Mouse (Mus musculus) layer of hippocampus, adult 2 months (tissue): ENCODE data around the gene Epor. TPM values are rescaled to one million over a fixed set of nuclear protein-coding genes. Genes with fewer than 3 reads are reported as not detected.
A peak's percentile ranks its signal among the peaks of the same experiment; 100 is the strongest.

Source experiments
- DNase-seq, 2 experiments: peaks; one replicate each; pipeline ENCODE4 v3.0.0; 2022; ENCODE audit warnings: low spot score in 2 of 2
- H3K27ac ChIP-seq: fragments of 200-600 bp; 2 replicates; pipeline ENCODE4 v1.8.1; 2022
- H3K4me3 ChIP-seq: fragments of 200-600 bp; 2 replicates; pipeline ENCODE4 v1.8.1; 2022; ENCODE audit warnings: mild to moderate bottlenecking
- CTCF ChIP-seq: fragments of 200-600 bp; conservative IDR thresholded peaks from 2 replicates; pipeline ENCODE4 v1.8.1; 2022; ENCODE audit warnings: antibody characterized with exemption, mild to moderate bottlenecking, moderate library complexity
- total RNA-seq, 2 experiments: library from RNA; stranded (reverse); gene quantifications; 2 replicates each; pipeline ENCODE4 v1.2.3; 2021

Epor gene
- total RNA-seq, 2 experiments from 2014 or later, result 7.8 to 9.1 TPM

DNA sequence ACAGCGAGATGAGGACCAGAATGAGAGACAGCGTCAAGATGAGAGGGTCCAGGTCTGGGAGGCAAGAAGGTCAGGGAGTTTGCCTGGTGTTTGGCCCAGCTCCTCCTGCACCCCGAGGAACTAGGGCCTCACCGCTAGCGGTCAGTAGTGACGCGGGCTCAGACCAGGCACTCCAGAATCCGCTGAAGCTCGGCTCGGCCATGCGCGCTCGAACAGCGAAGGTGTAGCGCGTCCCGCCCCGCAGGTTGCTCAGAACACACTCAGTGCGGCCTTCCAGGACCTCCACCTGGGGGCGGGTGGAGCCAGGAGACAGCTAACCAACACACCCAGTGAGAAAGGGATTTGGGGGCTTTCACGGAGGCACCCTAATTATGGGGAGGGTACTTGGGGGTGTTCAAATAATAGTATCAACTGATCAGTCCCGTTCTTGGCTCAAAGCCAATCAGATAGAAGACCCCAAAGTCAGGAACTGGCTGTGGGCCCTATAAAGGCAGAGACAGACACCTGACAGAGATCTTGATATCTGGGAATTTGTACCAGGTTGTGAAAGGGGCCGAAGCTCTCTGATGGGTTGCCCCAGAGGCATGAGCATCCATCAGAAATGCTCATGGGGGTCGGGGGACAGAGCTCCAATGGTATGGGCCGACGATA, 2.6 kb downstream of the Epor start:
- no peak for DNase-seq
- Histone ChIP-seq H3K27ac (peak overlapping the region; percentile 80; the same call in 1 of the 2 replicates), H3K4me3 (peak overlapping the region; percentile 61; the same call in 1 of the 2 replicates)
- no peak; the same call in 1 of the 2 replicates for TF ChIP-seq CTCF

DNA sequence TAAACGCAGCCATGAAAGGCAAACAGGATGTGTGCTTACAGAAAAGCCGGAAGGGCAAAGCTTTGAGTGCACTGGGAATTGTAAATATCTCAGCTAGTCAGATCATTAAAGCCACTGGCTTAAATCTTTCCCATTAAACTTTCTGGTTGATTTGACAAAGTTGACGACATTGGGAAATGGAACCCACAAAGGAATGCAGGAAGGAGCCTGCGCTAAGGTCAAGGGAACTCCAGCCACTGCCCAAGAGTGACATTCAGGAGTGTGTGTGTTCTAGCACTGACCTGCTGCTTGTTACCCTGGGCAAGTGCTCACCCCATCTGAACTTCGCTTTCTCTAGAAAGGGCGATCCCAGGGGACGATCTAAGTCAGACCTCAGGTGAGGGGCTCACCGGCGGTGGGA, 3.2 kb downstream of the Epor start:
- no peak for TF ChIP-seq CTCF
- no peak overlapping the region for H3K4me3 ChIP-seq
- DNase-seq, result no peak
- peak overlapping the region; percentile 62; the same call in 1 of the 2 replicates for H3K27ac ChIP-seq

DNA sequence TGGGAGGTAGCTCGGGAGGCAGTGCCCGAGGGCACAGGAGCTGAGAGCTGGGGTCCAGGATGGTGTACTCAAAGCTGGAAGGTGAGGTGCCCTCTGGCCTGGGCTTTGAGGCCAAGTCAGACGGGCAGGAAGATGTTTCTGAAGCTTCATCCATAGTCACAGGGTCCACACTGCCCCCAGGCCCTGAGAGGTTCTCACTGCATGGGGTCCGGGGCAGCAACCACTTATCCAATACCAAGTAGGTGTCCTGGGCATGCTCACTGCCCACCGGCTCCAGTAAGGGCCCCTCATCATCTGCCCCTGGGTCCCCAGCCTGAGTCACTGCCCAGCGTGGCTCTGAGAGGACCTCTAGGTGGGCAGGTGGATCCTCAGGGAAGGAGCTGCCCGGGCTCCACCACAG, 4.1 kb downstream of the Epor start:
- TF ChIP-seq CTCF, result no peak
- DNase-seq, result no peak
- Histone ChIP-seq H3K4me3 (no peak overlapping the region), H3K27ac (no peak overlapping the region)

DNA sequence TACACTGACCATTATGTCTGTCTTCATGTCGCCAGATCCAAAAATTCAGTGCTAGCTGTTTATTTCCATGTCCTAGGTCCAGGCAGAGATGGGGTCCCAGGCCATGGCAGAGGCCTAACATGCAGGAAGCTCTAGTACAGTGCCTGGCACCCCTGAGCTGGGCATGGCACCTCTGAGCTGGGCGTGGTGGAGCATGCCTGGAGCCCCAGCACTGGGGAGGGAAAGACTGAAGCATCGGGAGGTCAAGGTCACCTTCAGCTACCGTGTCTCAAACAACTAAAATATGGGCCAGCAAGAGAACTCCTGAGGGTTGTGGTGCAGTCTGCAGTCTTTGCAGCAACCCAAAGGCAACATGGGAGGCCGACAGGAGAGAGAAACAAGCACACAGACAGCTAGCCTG, 4.9 kb downstream of the Epor start:
- no peak for DNase-seq
- no peak overlapping the region for H3K27ac ChIP-seq
- no peak overlapping the region for H3K4me3 ChIP-seq
- no peak for TF ChIP-seq CTCF

DNA sequence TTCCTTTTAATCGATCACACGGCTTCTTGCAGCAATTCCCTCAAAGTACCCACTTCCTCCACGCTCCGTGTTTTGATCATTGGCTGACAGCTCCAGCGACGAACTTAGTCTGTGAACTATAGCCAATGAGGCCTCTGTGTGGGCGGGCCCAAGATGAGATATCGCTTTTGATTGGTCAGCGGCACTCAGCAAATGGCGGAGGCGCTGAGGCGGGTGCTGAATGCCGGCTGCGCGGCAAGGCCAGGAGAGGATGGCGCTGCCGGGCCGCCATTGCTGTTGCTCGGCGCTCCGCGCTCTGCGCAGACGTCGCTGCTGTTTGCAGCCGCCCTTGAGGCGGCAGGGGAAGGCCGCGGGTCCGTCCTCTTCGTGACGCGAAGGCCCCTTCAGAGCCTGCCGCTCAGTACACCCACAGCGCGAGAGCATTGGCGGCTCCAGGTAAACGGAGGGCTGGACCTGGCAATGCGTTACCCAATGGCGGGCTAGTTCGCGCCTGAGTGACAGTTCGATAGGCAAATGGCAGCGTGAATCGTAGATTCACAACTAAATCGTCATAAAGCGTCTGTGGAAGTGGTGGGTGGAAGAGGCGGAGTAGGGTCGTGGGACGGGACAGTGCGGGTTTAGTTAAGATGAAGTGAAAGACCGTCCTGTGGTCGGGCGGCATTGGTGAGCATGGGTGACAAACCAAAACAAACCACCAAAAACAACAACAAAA, 7.6 kb downstream of the Epor start, which contains the start of gene Swsap1:
Gene Swsap1, plus strand, starts transcription at position 186 of the 712 bp plus-strand sequence.
- DNase-seq, result peak; percentile 97 to 99
- TF ChIP-seq CTCF, result no peak; the same call in 1 of the 2 replicates
- Histone ChIP-seq H3K27ac (peak within 1 kb of the TSS; percentile 99), H3K4me3 (peak within 1 kb of the TSS; percentile 64)

DNA sequence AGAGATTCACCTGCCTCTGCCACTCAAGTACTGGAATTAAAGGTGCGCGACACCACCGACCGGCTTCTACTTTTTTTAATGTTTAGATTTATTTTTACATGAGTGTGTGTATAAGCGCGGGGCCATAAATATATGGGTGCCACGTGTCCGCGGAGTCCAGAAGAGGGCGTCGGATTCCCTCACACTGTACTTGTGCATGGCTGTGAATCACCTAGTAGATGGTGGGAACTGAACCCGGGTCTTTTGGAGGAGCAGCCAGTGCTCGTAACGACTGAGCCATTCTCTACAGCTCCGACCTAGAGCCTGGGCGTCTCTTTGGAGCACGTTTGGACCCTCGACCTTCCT, 8.1 kb downstream of the Epor start:
- peak overlapping the region; percentile 64 for H3K4me3 ChIP-seq
- H3K27ac ChIP-seq, result peak overlapping the region; percentile 99
- DNase-seq, result no peak
- TF ChIP-seq CTCF, result peak; percentile 56

DNA sequence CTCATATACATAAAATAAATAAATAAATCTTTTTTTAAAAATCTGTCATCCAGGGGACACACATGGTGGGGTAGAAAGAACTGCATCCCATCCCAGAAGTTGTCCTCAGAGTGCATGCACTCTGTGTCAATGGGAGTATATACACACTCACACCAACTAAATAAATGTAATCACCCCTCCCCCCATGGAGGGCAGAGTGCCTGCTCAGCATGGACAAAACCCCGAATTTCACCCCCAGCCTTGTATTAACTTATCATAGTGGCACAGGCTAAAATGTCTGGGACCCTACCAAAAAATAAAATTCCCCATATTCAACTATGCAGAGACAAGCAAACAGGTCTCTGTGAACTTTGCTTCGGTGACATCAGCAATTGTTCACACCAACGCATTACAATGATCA, 8.7 kb downstream of the Epor start:
- H3K4me3 ChIP-seq, result peak overlapping the region; percentile 64; the same call in 1 of the 2 replicates
- no peak for TF ChIP-seq CTCF
- no peak for DNase-seq
- peak overlapping the region; percentile 99; the same call in 1 of the 2 replicates for H3K27ac ChIP-seq

DNA sequence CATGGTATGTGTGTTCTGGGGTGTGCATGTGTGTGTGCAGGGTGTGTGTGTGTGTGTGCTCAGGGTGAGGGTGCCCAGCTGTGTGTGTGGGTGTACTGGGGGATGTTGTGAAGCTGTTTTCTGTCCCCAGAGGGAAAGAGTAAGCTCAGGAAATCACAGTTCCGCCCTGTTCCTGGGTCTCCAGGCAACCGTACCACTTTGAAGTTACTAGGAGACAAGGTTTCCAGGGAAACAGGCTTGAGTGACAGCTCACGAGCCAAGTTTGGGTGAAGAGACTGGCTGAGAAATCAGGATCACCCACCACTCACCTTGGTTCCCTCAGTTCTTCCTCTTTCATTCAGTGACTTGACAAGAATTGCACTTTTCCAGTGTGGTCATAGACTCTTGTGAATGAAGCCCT, 9.7 kb downstream of the Epor start:
- no peak for TF ChIP-seq CTCF
- peak overlapping the region; percentile 99 for H3K27ac ChIP-seq
- DNase-seq, result peak; percentile 59 to 82
- no peak overlapping the region for H3K4me3 ChIP-seq

DNA sequence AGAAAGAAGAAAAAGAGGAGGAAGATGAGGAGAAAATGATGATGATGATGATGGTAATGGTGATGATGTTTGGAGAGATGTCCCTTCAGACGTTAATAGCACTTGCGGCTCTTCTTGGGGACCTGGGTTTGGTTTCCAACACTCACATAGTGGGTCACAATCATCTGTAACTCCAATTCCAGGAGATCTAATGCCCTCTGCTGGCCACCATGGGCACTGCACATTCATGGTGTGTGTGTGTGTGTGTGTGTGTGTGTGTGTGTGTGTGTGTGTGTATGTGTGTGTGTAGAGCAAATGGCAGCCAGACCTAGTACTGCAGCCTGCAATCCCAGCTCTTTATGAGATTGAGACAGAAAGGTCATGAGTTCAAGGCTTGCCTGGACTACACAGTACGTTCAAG, 11.3 kb downstream of the Epor start:
- peak; percentile 37 for TF ChIP-seq CTCF

DNA sequence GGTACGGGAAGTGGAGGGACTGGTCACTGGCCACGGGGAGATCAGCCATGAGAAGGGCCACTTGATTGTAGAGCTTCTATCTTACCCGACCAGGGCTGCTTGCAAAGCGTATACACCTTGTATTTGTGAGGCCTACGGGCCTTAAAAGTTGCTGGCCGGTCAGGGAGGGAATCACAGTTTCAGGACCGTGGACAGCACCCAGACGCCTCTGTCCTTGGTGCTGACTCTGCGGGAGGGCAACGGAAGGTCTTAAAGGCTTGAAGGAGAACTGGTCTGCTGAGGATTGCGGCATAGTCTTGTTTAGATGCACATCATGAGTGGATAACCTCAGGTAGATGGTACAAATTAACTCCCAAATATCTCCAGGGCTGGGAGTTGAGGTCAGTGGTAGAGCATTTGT, 13.0 kb downstream of the Epor start:
- no peak overlapping the region for H3K27ac ChIP-seq
- DNase-seq, result no peak
- no peak overlapping the region for H3K4me3 ChIP-seq
- no peak for TF ChIP-seq CTCF

More for the DNA sequence above, 11.3 kb downstream of the Epor start:
- Histone ChIP-seq H3K27ac (peak overlapping the region; percentile 99; the same call in 1 of the 2 replicates), H3K4me3 (no peak overlapping the region)
- DNase-seq, result no peak

DNA sequence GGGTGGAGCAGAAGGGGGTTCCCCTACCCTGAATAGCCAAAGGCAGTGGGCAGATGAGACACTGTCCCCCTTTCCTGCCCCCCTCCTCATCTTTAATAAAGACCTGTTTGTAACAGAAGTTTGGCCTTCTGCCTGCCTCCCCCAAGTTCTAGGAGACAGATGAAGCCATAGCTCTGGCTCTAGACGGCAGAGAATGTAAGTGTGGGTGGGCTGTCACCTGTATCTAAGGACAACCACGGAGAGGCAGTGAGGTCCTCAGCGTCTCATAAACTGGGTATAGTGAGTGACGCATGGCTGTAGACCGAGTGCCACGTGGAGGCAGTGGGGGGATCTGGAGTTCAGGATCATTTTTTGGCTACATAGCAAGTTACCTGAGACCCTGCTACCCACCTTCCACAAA, 14.5 kb downstream of the Epor start:
- Histone ChIP-seq H3K27ac (peak overlapping the region; percentile 69), H3K4me3 (no peak overlapping the region)
- TF ChIP-seq CTCF, result no peak
- DNase-seq, result peak; percentile 46 to 55

DNA sequence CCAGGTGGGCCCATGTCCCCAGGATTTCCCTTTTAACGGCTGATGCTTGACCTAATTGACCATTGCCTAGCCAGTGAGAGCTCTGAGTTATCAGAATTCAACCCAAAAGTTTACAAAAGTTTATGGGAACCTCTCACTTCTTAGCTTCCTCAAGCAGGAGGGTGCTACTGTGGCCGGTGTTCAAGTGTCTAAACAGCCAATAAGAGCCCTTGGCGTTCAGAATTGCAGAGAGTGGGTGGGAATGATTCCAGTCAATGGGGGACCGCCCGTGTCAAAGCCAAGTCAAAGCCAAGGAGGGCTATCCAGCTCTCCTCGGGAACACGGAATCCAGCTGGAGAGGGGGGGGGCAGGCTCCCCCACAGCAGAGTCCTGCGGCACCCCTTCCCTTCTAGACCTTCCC, 15.2 kb downstream of the Epor start:
- Histone ChIP-seq H3K27ac (peak overlapping the region; percentile 69; the same call in 1 of the 2 replicates), H3K4me3 (no peak overlapping the region)
- TF ChIP-seq CTCF, result no peak
- no peak for DNase-seq

DNA sequence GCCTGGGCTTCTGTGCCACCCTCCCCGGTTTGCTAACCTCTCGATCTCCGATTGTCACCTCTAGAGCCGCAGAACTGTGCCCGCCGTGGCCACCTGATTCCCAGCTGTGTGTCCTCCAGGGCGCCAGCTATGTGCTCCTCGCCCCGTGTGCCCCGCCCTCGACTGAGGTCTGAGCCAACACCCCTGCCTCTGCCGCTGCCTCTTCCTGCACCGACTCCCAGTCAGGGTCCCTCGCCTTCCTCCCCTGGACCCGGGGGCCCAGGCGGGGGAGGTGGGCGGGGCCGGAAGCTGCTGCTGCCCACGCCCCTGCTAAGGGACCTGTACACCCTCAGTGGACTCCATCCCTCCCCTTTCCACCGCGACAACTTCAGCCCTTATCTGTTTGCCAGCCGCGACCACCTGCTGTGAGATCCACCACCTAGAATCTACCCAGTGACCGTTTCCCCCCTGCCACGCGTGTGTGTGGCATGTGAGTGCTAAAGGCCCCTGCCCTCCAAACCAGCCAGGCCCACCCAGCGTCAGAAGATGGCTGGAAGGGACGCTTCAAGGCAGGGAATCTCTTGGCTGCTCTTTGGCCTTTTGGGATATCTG, 15.7 kb downstream of the Epor start:
- Histone ChIP-seq H3K4me3 (no peak overlapping the region), H3K27ac (0 out of 2 replicates have a peak overlapping the region, but pooled peaks have one; percentile 69)
- DNase-seq, result no peak
- TF ChIP-seq CTCF, result no peak
